Mouse (Mus musculus) heart, postnatal 25 days (tissue): ENCODE results near the gene Col8a2. TPM values are rescaled to one million over a fixed set of nuclear protein-coding genes. Genes with fewer than 3 reads are reported as not detected.

Experiments
- DNase-seq: peaks from one replicate; pipeline ENCODE4 v3.0.0; 2022; ENCODE audit warnings: low spot score
- intact Hi-C: fragments of 180-260 bp; cut with DNase I; formaldehyde crosslinking; loops from one replicate; pipeline ENCODE4 v1.15.1; 2025
- total RNA-seq, 2 experiments: library from RNA; stranded (reverse); gene quantifications; 2 replicates each; pipeline ENCODE4 v1.2.3; 2021

The Col8a2 gene
- total RNA-seq, 2 experiments from 2014 or later, result 0.75 to 0.81 TPM

DNA sequence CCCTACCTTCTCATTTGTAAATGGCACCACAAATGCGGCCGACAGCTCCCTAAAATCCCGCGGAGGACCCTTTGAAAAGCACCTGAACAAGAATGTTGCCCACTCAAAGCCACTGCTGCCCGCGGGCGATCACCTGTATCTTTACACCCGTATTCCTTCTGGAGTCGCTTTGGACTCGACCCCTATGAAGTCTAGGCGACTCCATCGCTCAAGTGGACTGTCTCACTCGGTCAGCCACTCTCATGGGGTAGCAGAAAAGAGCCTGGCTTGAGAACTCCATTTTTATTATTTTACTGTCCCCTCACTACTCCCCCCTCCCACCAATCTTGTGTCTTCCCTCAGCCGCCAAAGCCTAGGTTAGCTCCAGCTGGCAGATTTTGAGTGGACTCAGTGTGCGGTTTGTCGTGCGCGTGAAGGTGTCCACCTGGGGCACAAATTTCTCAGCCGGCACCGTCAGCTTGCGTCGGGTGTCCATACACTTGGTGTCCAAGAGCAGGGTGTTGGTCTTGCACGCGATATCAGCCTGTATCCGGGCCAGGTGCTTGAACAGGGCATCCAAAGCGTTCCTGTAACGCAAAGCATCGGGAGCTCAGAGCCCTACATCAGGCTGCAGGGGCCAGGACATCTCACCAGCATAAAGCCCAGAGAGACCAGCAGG lies 35.4 kb downstream of the Col8a2 start:
- DNase-seq, result no peak
- intact Hi-C loops, result no loop called here

DNA sequence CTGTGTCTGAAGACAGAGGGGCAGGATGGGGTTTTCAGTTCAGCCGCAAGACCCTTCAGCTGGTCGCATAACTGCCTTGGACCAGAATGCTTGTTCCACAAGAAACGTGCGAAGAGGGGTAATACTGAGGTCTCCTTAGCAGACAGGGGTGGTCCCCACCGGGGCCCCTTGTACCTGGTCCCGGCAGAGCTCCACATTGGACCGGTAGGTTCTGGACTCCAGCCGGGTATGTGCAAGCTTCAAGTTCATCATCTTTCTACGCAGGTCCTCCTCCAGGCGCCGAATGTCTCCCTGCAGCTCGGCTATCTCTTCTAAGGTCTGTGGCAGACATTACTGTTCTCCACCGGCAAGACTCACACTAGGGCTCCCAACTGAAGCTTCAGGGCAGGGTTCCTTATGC lies 36.1 kb downstream of the Col8a2 start:
- intact Hi-C loops, result no loop called here
- DNase-seq, result no peak

DNA sequence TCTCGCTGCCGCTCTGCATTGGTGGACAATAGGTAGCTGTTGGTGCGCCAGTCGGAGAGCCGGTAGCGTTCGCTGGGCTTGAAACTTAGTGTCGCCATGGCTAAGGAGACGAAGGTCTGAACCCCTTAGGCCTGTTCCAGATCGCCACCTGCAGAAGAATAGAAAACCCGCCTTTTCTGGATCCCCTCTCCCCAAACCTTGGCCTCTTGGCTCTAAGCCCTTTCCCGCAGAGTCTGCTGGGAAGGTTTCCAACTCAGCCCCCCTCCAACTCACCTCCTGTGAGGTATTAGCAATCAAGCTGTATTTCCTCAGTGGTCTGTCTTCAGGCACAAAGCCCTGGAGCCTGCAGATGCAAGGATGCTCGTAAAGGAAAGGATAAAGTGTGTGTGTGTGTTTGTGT lies 38.3 kb downstream of the Col8a2 start:
- intact Hi-C loops, result no loop called here
- DNase-seq, result no peak

DNA sequence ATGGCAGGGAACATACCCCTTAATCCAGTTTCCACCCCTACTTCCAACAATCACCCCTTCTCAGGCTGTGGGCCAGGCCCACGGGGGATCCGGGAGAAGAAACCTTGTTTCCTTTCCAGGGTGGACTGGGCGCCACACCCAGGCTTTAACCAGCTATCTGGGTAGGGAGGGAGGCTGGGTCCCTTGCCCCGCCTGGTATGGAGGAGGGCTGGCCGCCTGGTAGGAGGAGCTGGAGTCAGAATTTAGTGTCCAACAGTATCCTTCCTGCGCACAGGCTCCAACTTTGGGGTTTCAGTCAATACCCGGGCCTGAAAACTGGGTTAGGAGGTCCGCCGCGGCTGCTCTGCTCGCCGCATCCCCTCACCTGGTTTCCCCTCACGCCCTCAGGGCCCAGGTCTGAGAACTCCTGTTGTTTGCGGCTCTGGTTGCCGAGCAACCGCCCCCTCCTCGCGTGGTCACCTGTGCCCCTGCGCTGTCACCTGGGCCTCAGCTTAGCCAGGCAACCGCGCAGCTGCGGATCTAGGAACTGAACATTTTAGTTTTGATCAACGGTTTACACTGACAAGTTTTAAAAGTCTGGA lies 38.8 kb downstream of the Col8a2 start, which contains the start of gene Tekt2:
Gene Tekt2, minus strand, starts transcription at position 408 of the 581 bp plus-strand sequence.
- intact Hi-C loops, result no loop called here
- no peak for DNase-seq

DNA sequence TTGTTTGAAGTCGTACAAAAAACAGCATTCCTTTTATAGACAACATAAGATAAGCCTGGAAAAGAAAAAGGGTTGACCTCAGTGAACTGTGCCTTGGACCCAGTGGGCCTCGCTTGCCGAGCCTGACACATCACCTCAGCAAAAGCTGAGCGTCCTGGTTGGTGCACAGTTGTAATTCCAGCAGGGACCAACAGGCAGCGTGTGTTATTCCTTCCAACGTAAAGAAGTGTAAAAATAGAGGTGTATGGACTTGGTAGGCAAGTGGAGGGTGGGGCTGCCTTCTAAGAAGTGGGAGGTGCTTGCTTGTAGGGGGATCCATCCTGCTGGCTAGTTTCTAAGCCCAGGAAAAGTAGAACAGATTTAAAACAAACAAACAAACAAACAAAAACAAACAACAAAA lies 39.4 kb downstream of the Col8a2 start:
- DNase-seq, result no peak
- intact Hi-C loops, result no loop called here

DNA sequence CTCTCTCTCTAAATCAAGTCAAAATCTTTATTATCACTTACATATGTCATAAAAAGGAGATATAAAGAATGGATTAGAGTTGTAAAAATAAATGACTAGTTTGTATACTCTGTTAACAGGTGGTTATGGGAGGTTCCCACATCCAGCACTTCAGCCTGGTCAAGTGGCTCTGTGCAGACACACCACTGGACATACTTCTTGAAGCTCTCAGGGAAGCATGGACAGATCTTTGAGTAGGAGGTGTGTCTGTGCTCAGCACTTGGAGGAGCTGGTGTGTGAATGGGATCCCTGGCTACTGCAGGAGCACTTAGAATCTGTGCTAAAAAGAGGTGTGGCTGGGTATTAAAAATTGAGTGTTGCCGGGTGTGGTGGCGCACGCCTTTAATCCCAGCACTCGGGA lies 43.7 kb downstream of the Col8a2 start:
- intact Hi-C loops, result no loop called here
- no peak for DNase-seq

DNA sequence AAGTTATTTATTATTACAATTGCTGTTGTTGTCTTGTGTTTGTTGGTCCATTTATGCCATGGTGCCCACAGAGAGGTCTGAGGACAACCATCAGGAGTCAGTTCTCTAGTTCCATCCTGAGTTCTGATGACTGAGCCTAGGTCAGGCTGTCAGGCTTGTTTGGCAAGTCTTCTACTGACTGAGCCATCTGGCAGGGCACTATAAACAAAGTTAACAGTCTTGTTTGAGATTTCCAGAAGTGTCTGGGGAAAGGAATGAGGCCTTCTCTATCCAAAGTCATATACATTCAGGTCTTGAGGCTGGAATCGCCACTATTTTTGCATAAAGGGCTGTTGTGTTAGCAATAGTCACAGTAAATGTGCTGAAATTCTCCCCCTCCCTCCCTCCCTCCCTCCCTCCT lies 45.2 kb downstream of the Col8a2 start:
- intact Hi-C loops, result no loop called here
- no peak for DNase-seq

DNA sequence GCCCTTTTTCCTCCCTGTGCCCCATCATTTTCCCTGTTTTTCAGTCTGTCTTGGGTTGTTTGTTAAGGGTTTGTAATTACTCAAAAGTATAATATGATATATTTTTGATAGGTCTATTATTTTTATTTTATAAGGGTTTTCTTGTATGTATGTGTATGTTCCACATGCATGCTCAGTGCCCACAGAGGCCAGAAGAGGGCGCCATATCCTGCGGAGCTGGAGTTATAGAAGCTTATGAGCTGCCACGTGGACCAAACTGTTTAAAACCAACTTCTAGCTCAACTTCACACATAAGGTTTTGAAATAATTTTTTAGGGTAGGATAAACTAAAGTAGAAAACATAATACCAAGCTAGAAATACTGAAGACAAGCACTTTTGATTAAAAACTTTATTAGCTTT lies 45.8 kb downstream of the Col8a2 start:
- intact Hi-C loops, result no loop called here
- DNase-seq, result no peak

DNA sequence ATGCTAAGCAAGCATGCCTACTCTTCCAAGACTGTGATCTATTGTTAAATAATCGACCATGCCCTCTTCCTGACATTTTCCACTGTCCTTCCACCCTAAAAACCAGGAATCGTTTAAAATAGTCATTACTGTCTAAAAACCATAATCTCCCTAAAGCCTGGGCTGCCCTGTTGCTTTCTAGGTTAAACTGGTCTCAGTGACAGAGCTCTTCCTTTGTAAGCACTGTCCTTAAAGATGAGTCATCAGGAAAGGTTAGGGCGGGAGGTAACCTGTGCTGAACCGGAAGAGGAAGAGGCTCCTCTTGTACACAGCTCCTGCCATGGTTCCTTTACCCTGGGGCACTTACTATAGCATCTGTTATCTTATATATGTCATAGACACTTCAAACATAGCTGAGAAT lies 52.9 kb downstream of the Col8a2 start:
- intact Hi-C loops, result no loop called here
- no peak for DNase-seq

DNA sequence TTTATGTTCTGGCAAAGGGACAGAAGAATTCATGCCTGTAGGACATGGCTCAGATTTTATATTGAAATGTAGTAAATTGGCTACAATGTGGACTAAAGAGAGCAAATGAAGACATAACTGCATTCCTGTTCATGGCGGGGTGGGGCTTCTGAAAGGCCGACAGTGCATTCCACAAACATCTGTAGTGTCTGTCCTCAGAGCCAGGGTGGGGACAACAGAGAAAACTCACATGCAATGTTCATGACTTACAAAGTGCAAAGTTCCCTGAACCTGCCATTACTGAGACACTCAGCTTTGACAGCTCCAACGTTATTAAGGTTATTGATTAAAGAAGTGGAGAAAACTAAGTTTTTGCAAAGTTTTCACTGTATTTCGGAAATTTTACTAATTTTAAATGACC lies 56.9 kb downstream of the Col8a2 start:
- no peak for DNase-seq
- intact Hi-C loops, result no loop called here

DNA sequence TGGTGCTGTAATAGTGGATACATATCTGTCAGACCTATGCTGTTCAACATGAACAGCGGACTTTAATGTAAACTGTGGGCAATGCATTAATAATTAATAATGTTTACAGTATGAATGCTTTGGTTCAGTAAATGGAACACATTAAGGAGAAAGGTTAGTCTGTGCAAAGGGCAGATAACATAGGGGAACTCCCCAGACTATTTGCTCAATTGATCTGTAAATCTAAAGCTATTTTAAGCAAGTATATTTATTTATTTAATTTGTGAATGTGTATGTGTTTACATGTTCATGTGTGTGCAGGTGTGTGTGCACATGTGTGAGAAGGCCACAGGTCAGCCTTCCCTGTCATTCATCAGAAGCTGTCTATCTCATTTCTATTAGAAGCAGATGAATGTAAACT lies 73.5 kb downstream of the Col8a2 start:
- intact Hi-C loops, result no loop called here
- no peak for DNase-seq

Other genes with a start within 250 kb of the Col8a2 start
- 10 to 100 TPM; 81.2 to 83.1 TPM for gene Mrps15, start 239.9 kb upstream of the Col8a2 start, total RNA-seq
- 1 to 10 TPM; 1.1 to 1.7 TPM for gene Oscp1, start 228.2 kb upstream of the Col8a2 start, total RNA-seq
- 10 to 100 TPM; 10.7 to 12.1 TPM for gene Lsm10, start 190.2 kb upstream of the Col8a2 start, total RNA-seq
- 10 to 100 TPM; 37.6 to 38.7 TPM for gene Stk40, start 182.8 kb upstream of the Col8a2 start, total RNA-seq
- 10 to 100 TPM; 15.2 to 17.6 TPM for gene Eva1b, start 139.0 kb upstream of the Col8a2 start, total RNA-seq
- gene Sh3d21, start 123.3 kb upstream of the Col8a2 start, total RNA-seq, result 1 to 10 TPM; 1.9 to 3.1 TPM
- 100 to 1,000 TPM; 108 to 111 TPM for gene Thrap3, start 84.0 kb upstream of the Col8a2 start, total RNA-seq
- 100 to 1,000 TPM; 255 to 285 TPM for gene Map7d1, start 30.4 kb upstream of the Col8a2 start, total RNA-seq
- 10 to 100 TPM; 43.2 to 47.1 TPM for gene Trappc3, start 24.5 kb upstream of the Col8a2 start, total RNA-seq
- gene Adprhl2, start 34.9 kb downstream of the Col8a2 start, total RNA-seq, result 10 to 100 TPM; 11.4 to 11.9 TPM
- under 1 TPM; 0.28 to 0.44 TPM for gene Tekt2, start 38.9 kb downstream of the Col8a2 start, total RNA-seq
- 10 to 100 TPM; 13.4 to 14.0 TPM for gene Ago3, start 142.8 kb downstream of the Col8a2 start, total RNA-seq
- gene Ago1, start 181.8 kb downstream of the Col8a2 start, total RNA-seq, result 10 to 100 TPM; 10.7 to 12.3 TPM
- 1 to 10 TPM; 7.5 to 7.9 TPM for gene Ago4, start 246.7 kb downstream of the Col8a2 start, total RNA-seq